Mouse (Mus musculus): ENCODE measurements around the gene BC055324. TPM values are rescaled to one million over a fixed set of nuclear protein-coding genes. Genes with fewer than 3 reads are reported as not detected.

The BC055324 gene
- polyA plus RNA-seq, 1 experiment, result 10.4 TPM

GRCm38 (mm10) chr1:163930458-163930794 is 64.2 kb downstream of the BC055324 start:
- TF ChIP-seq MYOD1 (IDR thresholded peaks at IDR 0.05; ENCODE audit: control insufficient read depth, insufficient read length, low read depth), result no peak
- TF ChIP-seq CTCF (IDR thresholded peaks at IDR 0.05; ENCODE audit: control insufficient read depth, insufficient read depth, insufficient read length), result no peak
- TF ChIP-seq USF1 (IDR thresholded peaks at IDR 0.05; ENCODE audit: low read depth), result no peak
- no peak for TF ChIP-seq MYOG (IDR thresholded peaks at IDR 0.05; ENCODE audit: control insufficient read depth, extremely low read depth, insufficient read length)
- no peak for TF ChIP-seq MAX (IDR thresholded peaks at IDR 0.05)
- no peak for TF ChIP-seq CEBPB (IDR thresholded peaks at IDR 0.05; ENCODE audit: low read depth)
- no peak for TF ChIP-seq FOSL1 (IDR thresholded peaks at IDR 0.05; ENCODE audit: insufficient read depth, low read length, poor library complexity, severe bottlenecking)
- Histone ChIP-seq H3ac (ENCODE audit: control insufficient read depth, insufficient read length, low read depth) (peak overlapping the region; percentile 88), H3K79me3 (ENCODE audit: low read depth) (peaks cover 10% of the 10 kb centered on the region), H3K36me3 (ENCODE audit: control insufficient read depth, insufficient read depth) (peaks cover 21% of the 10 kb centered on the region), H3K4me3 (ENCODE audit: insufficient read depth, poor library complexity, severe bottlenecking) (peak overlapping the region; percentile 71), H3K79me2 (ENCODE audit: control insufficient read depth, insufficient read depth) (peaks cover 29% of the 10 kb centered on the region), H3K27me3 (ENCODE audit: control insufficient read depth, insufficient read depth, insufficient read length) (no peaks in the 10 kb centered on the region)

DNA sequence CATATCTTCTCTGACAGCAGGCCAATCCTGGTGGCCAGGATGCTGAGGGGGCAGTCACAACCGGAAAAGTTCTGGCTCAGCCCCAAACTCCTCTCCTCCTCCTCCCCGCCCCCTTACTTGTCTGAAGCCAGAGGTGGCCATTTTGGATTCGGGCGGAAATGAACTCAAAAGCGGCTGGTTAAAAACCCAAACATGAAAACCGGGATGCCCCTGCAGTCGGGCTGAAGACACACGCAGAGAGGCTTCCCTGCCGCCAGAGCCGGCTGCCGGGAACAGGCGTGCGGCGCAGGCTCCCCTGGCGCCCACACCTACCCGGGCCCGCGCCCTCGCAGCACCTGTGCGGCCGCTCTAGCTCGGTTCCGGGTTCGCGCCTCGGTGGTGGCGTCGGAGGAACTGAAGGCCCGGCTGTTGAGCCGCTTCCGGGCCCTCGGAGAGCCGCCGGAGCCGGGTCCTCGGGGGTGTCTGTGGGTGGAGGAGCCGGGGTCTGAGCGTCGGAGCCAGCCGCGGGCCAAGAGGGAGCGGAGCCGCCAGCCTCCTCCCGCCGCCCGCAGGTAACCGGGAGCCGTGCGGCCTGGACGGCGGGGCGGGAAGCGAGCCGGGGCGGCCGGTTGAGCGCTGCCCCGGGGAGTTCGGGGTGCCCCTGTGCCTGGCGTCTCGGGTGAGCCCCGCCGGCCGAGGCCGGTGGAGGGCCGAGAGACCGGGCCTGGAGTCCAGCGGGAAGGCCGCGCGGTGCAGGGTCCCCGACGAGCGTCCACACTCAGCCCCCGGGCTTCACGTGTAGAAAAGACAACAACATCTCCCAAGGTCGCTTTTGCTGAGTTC is 64.7 kb downstream of the BC055324 start:
- Histone ChIP-seq H3ac (ENCODE audit: control insufficient read depth, insufficient read length, low read depth) (peak overlapping the region; percentile 88), H3K36me3 (ENCODE audit: control insufficient read depth, insufficient read depth) (peaks cover 16% of the 10 kb centered on the region), H3K4me3 (ENCODE audit: insufficient read depth, poor library complexity, severe bottlenecking) (peak overlapping the region; percentile 71), H3K79me2 (ENCODE audit: control insufficient read depth, insufficient read depth) (peaks cover 29% of the 10 kb centered on the region), H3K79me3 (ENCODE audit: low read depth) (peaks cover 10% of the 10 kb centered on the region), H3K27me3 (ENCODE audit: control insufficient read depth, insufficient read depth, insufficient read length) (no peaks in the 10 kb centered on the region)
- TF ChIP-seq USF1 (IDR thresholded peaks at IDR 0.05; ENCODE audit: low read depth), result no peak
- TF ChIP-seq MYOD1 (IDR thresholded peaks at IDR 0.05; ENCODE audit: control insufficient read depth, insufficient read length, low read depth), result no peak
- TF ChIP-seq MAX (IDR thresholded peaks at IDR 0.05), result no peak
- no peak for TF ChIP-seq MYOG (IDR thresholded peaks at IDR 0.05; ENCODE audit: control insufficient read depth, extremely low read depth, insufficient read length)
- TF ChIP-seq FOSL1 (IDR thresholded peaks at IDR 0.05; ENCODE audit: insufficient read depth, low read length, poor library complexity, severe bottlenecking), result no peak
- no peak for TF ChIP-seq CEBPB (IDR thresholded peaks at IDR 0.05; ENCODE audit: low read depth)
- TF ChIP-seq CTCF (IDR thresholded peaks at IDR 0.05; ENCODE audit: control insufficient read depth, insufficient read depth, insufficient read length), result no peak

- Histone ChIP-seq H3ac (ENCODE audit: control insufficient read depth, insufficient read length, low read depth) (peak within 1 kb of the TSS; percentile 88), H3K4me3 (ENCODE audit: insufficient read depth, poor library complexity, severe bottlenecking) (peak within 1 kb of the TSS; percentile 71), H3K79me3 (ENCODE audit: low read depth) (peaks cover 10% of the 10 kb centered on the region), H3K79me2 (ENCODE audit: control insufficient read depth, insufficient read depth) (peaks cover 29% of the 10 kb centered on the region), H3K36me3 (ENCODE audit: control insufficient read depth, insufficient read depth) (peaks cover 8% of the 10 kb centered on the region), H3K27me3 (ENCODE audit: control insufficient read depth, insufficient read depth, insufficient read length) (no peaks in the 10 kb centered on the region)
- no peak for TF ChIP-seq MYOD1 (IDR thresholded peaks at IDR 0.05; ENCODE audit: control insufficient read depth, insufficient read length, low read depth)
- TF ChIP-seq USF1 (IDR thresholded peaks at IDR 0.05; ENCODE audit: low read depth), result no peak
- TF ChIP-seq CEBPB (IDR thresholded peaks at IDR 0.05; ENCODE audit: low read depth), result no peak
- no peak for TF ChIP-seq MYOG (IDR thresholded peaks at IDR 0.05; ENCODE audit: control insufficient read depth, extremely low read depth, insufficient read length)
- no peak for TF ChIP-seq MAX (IDR thresholded peaks at IDR 0.05)
- no peak for TF ChIP-seq FOSL1 (IDR thresholded peaks at IDR 0.05; ENCODE audit: insufficient read depth, low read length, poor library complexity, severe bottlenecking)
- TF ChIP-seq CTCF (IDR thresholded peaks at IDR 0.05; ENCODE audit: control insufficient read depth, insufficient read depth, insufficient read length), result no peak
Observed at GRCm38 (mm10) chr1:163928846-163929245, 65.8 kb downstream of the BC055324 start, which contains the start of gene Scyl3. Gene Scyl3, plus strand, starts transcription at chr1:163929100.

DNA sequence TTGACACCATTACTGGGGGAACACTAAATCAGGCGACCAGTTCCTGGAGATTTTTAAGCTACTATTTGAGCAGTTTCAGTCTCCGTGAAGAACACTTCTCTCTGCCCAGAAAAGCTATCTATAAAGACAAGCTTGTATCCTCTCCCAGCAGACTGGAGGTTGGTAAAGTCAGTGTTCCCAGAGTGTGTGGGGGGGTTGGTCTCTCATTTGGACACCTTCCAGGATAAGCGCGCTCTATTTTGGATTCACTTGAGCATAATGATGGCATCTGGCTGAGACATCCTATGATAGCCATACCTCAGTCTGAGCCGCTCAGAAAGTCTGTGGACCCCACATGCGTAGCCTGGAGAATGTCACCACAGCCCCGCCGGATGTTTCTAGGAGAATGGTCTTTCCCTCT is 70.5 kb downstream of the BC055324 start:
- TF ChIP-seq CEBPB (IDR thresholded peaks at IDR 0.05; ENCODE audit: low read depth), result no peak
- no peak for TF ChIP-seq MAX (IDR thresholded peaks at IDR 0.05)
- TF ChIP-seq MYOG (IDR thresholded peaks at IDR 0.05; ENCODE audit: control insufficient read depth, extremely low read depth, insufficient read length), result no peak
- no peak for TF ChIP-seq USF1 (IDR thresholded peaks at IDR 0.05; ENCODE audit: low read depth)
- no peak for TF ChIP-seq CTCF (IDR thresholded peaks at IDR 0.05; ENCODE audit: control insufficient read depth, insufficient read depth, insufficient read length)
- no peak for TF ChIP-seq FOSL1 (IDR thresholded peaks at IDR 0.05; ENCODE audit: insufficient read depth, low read length, poor library complexity, severe bottlenecking)
- TF ChIP-seq MYOD1 (IDR thresholded peaks at IDR 0.05; ENCODE audit: control insufficient read depth, insufficient read length, low read depth), result no peak

DNA sequence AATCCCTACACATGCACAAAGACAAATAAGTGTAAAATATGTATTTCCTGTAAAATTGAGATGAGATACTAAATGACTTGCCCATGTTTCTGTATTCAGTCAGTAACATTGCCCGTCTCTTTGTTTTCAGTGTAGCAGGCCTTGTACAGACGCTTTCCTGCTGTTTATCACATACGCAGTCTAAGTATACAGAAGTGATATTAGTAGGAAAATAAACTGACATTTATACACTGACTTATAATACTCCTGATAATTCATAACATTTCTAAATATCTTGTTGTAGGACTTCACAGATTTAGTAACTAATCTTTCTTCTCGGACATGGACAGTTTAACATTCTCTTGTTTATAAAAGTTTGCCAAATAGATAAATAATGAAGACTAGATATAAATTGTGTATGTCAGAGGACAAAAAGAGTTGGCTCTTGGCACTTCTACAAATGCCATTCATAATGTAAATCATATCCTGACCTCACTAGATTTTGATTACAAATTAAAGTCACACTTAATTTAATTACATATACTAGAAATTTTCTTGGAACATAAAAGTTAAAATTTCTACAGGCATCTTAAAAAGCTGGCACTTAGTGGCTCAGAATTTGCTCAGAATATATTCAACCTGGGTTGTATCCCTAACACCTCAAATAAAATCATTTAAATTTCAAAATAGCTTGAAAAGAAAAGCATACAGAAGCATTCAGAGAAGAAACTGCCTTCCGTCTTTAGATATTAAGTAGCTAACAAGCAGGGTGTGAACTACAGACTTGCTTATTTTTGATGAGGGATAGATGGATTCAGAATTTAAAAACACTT is 77.0 kb downstream of the BC055324 start:
- Histone ChIP-seq H3ac (ENCODE audit: control insufficient read depth, insufficient read length, low read depth) (no peak overlapping the region), H3K27me3 (ENCODE audit: control insufficient read depth, insufficient read depth, insufficient read length) (no peaks in the 10 kb centered on the region), H3K36me3 (ENCODE audit: control insufficient read depth, insufficient read depth) (peaks cover 9% of the 10 kb centered on the region), H3K79me3 (ENCODE audit: low read depth) (no peaks in the 10 kb centered on the region), H3K79me2 (ENCODE audit: control insufficient read depth, insufficient read depth) (no peaks in the 10 kb centered on the region), H3K4me3 (ENCODE audit: insufficient read depth, poor library complexity, severe bottlenecking) (no peak overlapping the region)
- TF ChIP-seq MYOG (IDR thresholded peaks at IDR 0.05; ENCODE audit: control insufficient read depth, extremely low read depth, insufficient read length) (no peak), FOSL1 (IDR thresholded peaks at IDR 0.05; ENCODE audit: insufficient read depth, low read length, poor library complexity, severe bottlenecking) (no peak), USF1 (IDR thresholded peaks at IDR 0.05; ENCODE audit: low read depth) (no peak), CEBPB (IDR thresholded peaks at IDR 0.05; ENCODE audit: low read depth) (no peak), MYOD1 (IDR thresholded peaks at IDR 0.05; ENCODE audit: control insufficient read depth, insufficient read length, low read depth) (no peak), MAX (IDR thresholded peaks at IDR 0.05) (no peak), CTCF (IDR thresholded peaks at IDR 0.05; ENCODE audit: control insufficient read depth, insufficient read depth, insufficient read length) (no peak)

More for the DNA sequence above, 70.5 kb downstream of the BC055324 start:
- H3K36me3 ChIP-seq (ENCODE audit: control insufficient read depth, insufficient read depth), result no peaks in the 10 kb centered on the region
- H3K79me2 ChIP-seq (ENCODE audit: control insufficient read depth, insufficient read depth), result no peaks in the 10 kb centered on the region
- no peak overlapping the region for H3K4me3 ChIP-seq (ENCODE audit: insufficient read depth, poor library complexity, severe bottlenecking)
- H3ac ChIP-seq (ENCODE audit: control insufficient read depth, insufficient read length, low read depth), result no peak overlapping the region
- H3K79me3 ChIP-seq (ENCODE audit: low read depth), result no peaks in the 10 kb centered on the region
- H3K27me3 ChIP-seq (ENCODE audit: control insufficient read depth, insufficient read depth, insufficient read length), result no peaks in the 10 kb centered on the region
